Mouse (Mus musculus) hindbrain, embryonic 15.5 days (tissue): Measurements from ENCODE around the gene Atoh8. TPM values are rescaled to one million over a fixed set of nuclear protein-coding genes. Genes with fewer than 3 reads are reported as not detected.

Experiments used
- ATAC-seq: fragments of 200-750 bp; cut with Nextera tagmentation; 2 replicates; pipeline ENCODE4 v1.8.0; 2017; ENCODE audit warnings: low read depth, moderate number of reproducible peaks, moderate TSS enrichment; ENCODE audit not compliant: low FRiP score
- H3K27ac ChIP-seq: fragments of 300-500 bp; sonication (generic); replicated peaks from 2 replicates; pipeline ENCODE4 v1.5.1; 2015; ENCODE audit warnings: mild to moderate bottlenecking, inconsistent platforms
- H3K27me3 ChIP-seq: fragments of 300-500 bp; sonication (generic); 2 replicates; pipeline ENCODE4 v1.6.1; 2015; ENCODE audit warnings: control low read depth, inconsistent platforms
- H3K36me3 ChIP-seq: fragments of 300-500 bp; sonication (generic); 2 replicates; pipeline ENCODE4 v1.6.1; 2015; ENCODE audit warnings: control low read depth, inconsistent platforms
- H3K4me1 ChIP-seq: fragments of 300-500 bp; sonication (generic); replicated peaks from 2 replicates; pipeline ENCODE4 v1.6.1; 2015; ENCODE audit warnings: control low read depth, inconsistent platforms
- H3K4me2 ChIP-seq: fragments of 300-500 bp; sonication (generic); 2 replicates; pipeline ENCODE4 v1.6.1; 2015; ENCODE audit warnings: moderate library complexity, mild to moderate bottlenecking, inconsistent platforms
- H3K4me3 ChIP-seq: fragments of 300-500 bp; sonication (generic); 2 replicates; pipeline ENCODE4 v1.5.1; 2015; ENCODE audit warnings: mild to moderate bottlenecking, inconsistent platforms
- H3K9ac ChIP-seq: fragments of 300-500 bp; sonication (generic); 2 replicates; pipeline ENCODE4 v1.6.1; 2015; ENCODE audit warnings: inconsistent platforms
- H3K9me3 ChIP-seq: fragments of 300-500 bp; sonication (generic); 2 replicates; pipeline ENCODE4 v1.6.1; 2016; ENCODE audit warnings: control low read depth, inconsistent platforms
- WGBS: fragments of 180-500 bp; shearing (Covaris S2); methylation state at CpG from one replicate; pipeline ENCODE4 v1.1.7; 2015; 5-methylcytosine and 5-hydroxymethylcytosine counted together
- polyA plus RNA-seq: library from polyadenylated mRNA; unstranded; fragments of >200 nt; fragmentation: Nextera tagmentation; extraction: Ambion mirVana; gene quantifications from 2 replicates; pipeline ENCODE4 v1.2.1, GENCODE M21; 2015

The Atoh8 gene
- polyA plus RNA-seq, 1 experiment from 2014 or later = 4.2 TPM

DNA sequence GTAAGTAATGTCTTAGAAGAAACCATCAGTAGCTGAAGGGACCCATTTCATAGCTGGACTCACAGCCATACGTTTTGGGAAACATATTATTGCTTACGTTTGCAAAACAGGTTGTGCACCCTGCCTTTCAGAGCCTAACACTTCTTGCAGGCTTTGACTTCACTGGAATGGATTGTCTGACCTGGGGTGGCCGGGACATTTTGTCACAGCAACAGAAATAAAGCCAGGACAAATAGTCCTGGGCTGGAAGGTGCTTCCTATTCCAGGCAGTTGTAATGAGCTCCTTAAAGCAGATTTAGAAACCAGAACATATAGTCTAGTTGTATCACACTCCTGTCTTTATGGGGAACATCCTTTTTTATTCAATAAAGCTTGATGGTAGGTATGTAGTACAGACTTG lies 74.4 kb downstream of the Atoh8 start:
- Histone ChIP-seq H3K4me2 (no peak overlapping the region), H3K9ac (no peak overlapping the region), H3K27ac (no peak overlapping the region), H3K27me3 (no peaks in the 10 kb centered on the region), H3K9me3 (no peaks in the 10 kb centered on the region), H3K4me3 (no peak overlapping the region), H3K36me3 (no peaks in the 10 kb centered on the region), H3K4me1 (0 out of 2 replicates have a peak, but pooled peaks cover 9% of the 10 kb centered on the region)
- WGBS = 88% methylated on average over 3 of the region's 3 CpGs
- no peak for ATAC-seq

DNA sequence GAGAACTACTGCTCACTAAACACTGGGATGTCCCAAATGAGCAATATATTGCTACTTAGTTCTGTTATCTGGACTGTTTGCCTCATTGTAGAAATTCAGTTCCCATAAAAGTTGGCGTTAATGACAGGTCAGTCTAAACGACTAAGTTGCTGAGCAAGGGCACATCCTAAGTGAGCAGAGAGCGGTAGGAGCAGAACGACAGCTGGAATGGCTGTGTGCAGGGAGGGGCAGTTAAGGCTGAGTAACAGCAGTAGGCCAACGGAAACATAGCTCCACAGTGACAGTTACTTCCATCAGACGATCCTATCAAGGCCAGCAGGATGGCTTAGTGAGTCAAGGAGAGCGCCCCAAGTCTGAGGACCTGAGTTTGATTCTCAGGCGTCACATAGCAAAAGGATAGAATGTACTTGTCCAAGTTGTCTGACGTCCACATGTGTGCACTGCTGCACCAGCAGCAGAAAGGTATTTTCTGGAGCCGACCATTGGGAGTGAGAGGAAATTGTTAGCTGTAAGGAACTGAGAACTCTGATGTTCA lies 75.4 kb downstream of the Atoh8 start:
- no peak overlapping the region for H3K27ac ChIP-seq
- no peak overlapping the region for H3K4me3 ChIP-seq
- WGBS = 86% methylated on average over 10 of the region's 10 CpGs
- no peak for ATAC-seq
- H3K36me3 ChIP-seq = peaks cover 5% of the 10 kb centered on the region; the same call in 1 of the 2 replicates
- no peak overlapping the region for H3K4me2 ChIP-seq
- H3K9ac ChIP-seq = no peak overlapping the region
- no peaks in the 10 kb centered on the region for H3K27me3 ChIP-seq
- 0 out of 2 replicates have a peak, but pooled peaks cover 9% of the 10 kb centered on the region for H3K4me1 ChIP-seq
- H3K9me3 ChIP-seq = no peaks in the 10 kb centered on the region

DNA sequence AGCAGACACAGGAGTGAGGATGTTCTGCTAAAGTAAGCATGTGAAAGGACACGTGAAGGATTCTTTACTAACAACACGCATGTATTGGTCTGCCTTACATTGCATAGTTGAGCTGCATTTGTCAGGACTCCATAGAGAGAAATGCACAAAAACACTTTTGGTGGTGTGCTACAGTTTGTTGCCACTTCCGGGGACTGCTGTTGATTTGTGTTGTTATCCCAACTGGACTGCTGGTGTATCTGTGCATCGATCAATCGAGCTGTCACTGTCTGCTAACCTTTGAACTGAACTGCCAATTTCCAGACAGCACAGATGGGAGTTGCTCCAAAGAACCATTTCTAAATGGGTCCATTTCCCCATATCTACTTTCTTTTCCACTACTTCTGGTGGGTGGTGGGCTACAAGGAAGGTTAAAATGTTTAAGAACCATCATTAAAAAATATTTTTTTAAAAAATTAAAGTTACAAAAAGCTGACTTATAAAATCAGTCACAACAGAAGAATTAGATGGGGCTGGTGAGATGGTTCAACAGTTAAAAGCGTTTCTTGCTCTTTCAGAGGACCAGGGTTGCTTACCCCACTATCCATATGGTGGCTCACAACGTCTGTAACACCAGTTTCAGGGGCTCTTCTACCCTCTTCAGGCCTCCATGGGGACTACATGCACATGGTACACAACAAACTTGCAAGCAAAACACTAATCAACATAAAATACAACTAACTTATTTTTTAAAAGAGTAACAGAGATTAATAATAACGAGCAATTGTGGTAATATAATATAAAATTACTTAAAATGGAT lies 76.2 kb downstream of the Atoh8 start:
- 85% methylated on average over 8 of the region's 8 CpGs for WGBS

More for the DNA sequence above, 76.2 kb downstream of the Atoh8 start:
- no peak for ATAC-seq
- Histone ChIP-seq H3K27ac (no peak overlapping the region), H3K9me3 (no peaks in the 10 kb centered on the region), H3K4me2 (no peak overlapping the region), H3K36me3 (peaks cover 8% of the 10 kb centered on the region; the same call in 1 of the 2 replicates), H3K27me3 (no peaks in the 10 kb centered on the region), H3K4me3 (no peak overlapping the region), H3K9ac (no peak overlapping the region), H3K4me1 (0 out of 2 replicates have a peak, but pooled peaks cover 2% of the 10 kb centered on the region)

Other genes starting within 250 kb of the Atoh8 start
- gene St3gal5, start 138.0 kb downstream of the Atoh8 start, polyA plus RNA-seq = 62.4 and 62.5 TPM in 2 replicates
- 0.26 and 0.79 TPM in 2 replicates for gene Sftpb, start 69.0 kb upstream of the Atoh8 start, polyA plus RNA-seq
- gene Usp39, start 109.6 kb upstream of the Atoh8 start, polyA plus RNA-seq = 40.5 and 42.5 TPM in 2 replicates
- 18.3 and 18.8 TPM in 2 replicates for gene 0610030E20Rik, start 111.7 kb upstream of the Atoh8 start, polyA plus RNA-seq
- gene Tmem150a, start 119.9 kb upstream of the Atoh8 start, polyA plus RNA-seq = 20.9 and 21.2 TPM in 2 replicates
- gene Rnf181, start 131.4 kb upstream of the Atoh8 start, polyA plus RNA-seq = 128 and 135 TPM in 2 replicates
- gene Vamp5, start 144.9 kb upstream of the Atoh8 start, polyA plus RNA-seq = 16.2 and 17.8 TPM in 2 replicates
- gene Vamp8, start 155.1 kb upstream of the Atoh8 start, polyA plus RNA-seq = 24.4 and 29.4 TPM in 2 replicates
- gene Ggcx, start 178.7 kb upstream of the Atoh8 start, polyA plus RNA-seq = 17.0 and 20.7 TPM in 2 replicates
- gene Mat2a, start 204.0 kb upstream of the Atoh8 start, polyA plus RNA-seq = 320 and 326 TPM in 2 replicates